Mouse (Mus musculus) hindbrain, embryonic 16.5 days (tissue): ENCODE data around the gene Ttll13. TPM values are rescaled to one million over a fixed set of nuclear protein-coding genes. Genes with fewer than 3 reads are reported as not detected.
A peak's percentile ranks its signal among the peaks of the same experiment; 100 is the strongest.

Experiments
- ATAC-seq: fragments of 200-750 bp; cut with Nextera tagmentation; 2 replicates; pipeline ENCODE4 v1.8.0; 2017; ENCODE audit warnings: moderate TSS enrichment, moderate library complexity
- H3K27ac ChIP-seq: fragments of 300-500 bp; sonication (generic); 2 replicates; pipeline ENCODE4 v1.5.1; 2014; ENCODE audit warnings: low read depth, mild to moderate bottlenecking, control low read depth, low read length, moderate library complexity
- H3K27me3 ChIP-seq: fragments of 300-500 bp; sonication (generic); replicated peaks from 2 replicates; pipeline ENCODE4 v1.6.1; 2014; ENCODE audit warnings: low read length; ENCODE audit not compliant: control insufficient read depth, insufficient read depth
- H3K36me3 ChIP-seq: fragments of 300-500 bp; sonication (generic); 2 replicates; pipeline ENCODE4 v1.6.1; 2014; ENCODE audit warnings: mild to moderate bottlenecking, low read length, moderate library complexity, mixed read lengths; ENCODE audit not compliant: control insufficient read depth, insufficient read depth
- H3K4me1 ChIP-seq: fragments of 300-500 bp; sonication (generic); 2 replicates; pipeline ENCODE4 v1.6.1; 2014; ENCODE audit warnings: low read depth, low read length; ENCODE audit not compliant: control insufficient read depth, insufficient read depth
- H3K4me2 ChIP-seq: fragments of 300-500 bp; sonication (generic); 2 replicates; pipeline ENCODE4 v1.6.1; 2014; ENCODE audit warnings: mild to moderate bottlenecking, low read length, control low read depth, moderate library complexity
- H3K4me3 ChIP-seq: fragments of 300-500 bp; sonication (generic); 2 replicates; pipeline ENCODE4 v1.5.1; 2014; ENCODE audit warnings: mild to moderate bottlenecking, low read length, control low read depth, moderate library complexity
- H3K9ac ChIP-seq: fragments of 300-500 bp; sonication (generic); 2 replicates; pipeline ENCODE4 v1.6.1; 2014; ENCODE audit warnings: low read depth, mild to moderate bottlenecking, control low read depth, low read length, moderate library complexity
- H3K9me3 ChIP-seq: fragments of 300-500 bp; sonication (generic); 2 replicates; pipeline ENCODE4 v1.6.1; 2014; ENCODE audit warnings: mild to moderate bottlenecking, low read length, moderate library complexity; ENCODE audit not compliant: control insufficient read depth
- WGBS: fragments of 180-500 bp; shearing (Covaris S2); extraction: QIAGEN DNeasy Blood & Tissue Kit; methylation state at CpG from one replicate; pipeline ENCODE4 v1.1.7; 2014; 5-methylcytosine and 5-hydroxymethylcytosine counted together
- polyA plus RNA-seq: library from polyadenylated mRNA; unstranded; fragments of >200 nt; fragmentation: Nextera tagmentation; extraction: Ambion mirVana; gene quantifications from 2 replicates; pipeline ENCODE4 v1.2.1, GENCODE M21; 2015

The Ttll13 gene
- polyA plus RNA-seq, 1 experiment from 2014 or later = 3.3 TPM

GRCm38 (mm10) chr7:80285725-80286124 is 39.5 kb downstream of the Ttll13 start:
- H3K27me3 ChIP-seq = no peaks in the 10 kb centered on the region
- no peak overlapping the region for H3K27ac ChIP-seq
- H3K4me2 ChIP-seq = no peak overlapping the region
- no peaks in the 10 kb centered on the region for H3K4me1 ChIP-seq
- no peak for ATAC-seq
- H3K36me3 ChIP-seq = peaks cover 50% of the 10 kb centered on the region
- no peak overlapping the region for H3K9ac ChIP-seq
- 98% methylated on average over 6 of the region's 6 CpGs for WGBS
- H3K4me3 ChIP-seq = no peak overlapping the region
- H3K9me3 ChIP-seq = no peaks in the 10 kb centered on the region

DNA sequence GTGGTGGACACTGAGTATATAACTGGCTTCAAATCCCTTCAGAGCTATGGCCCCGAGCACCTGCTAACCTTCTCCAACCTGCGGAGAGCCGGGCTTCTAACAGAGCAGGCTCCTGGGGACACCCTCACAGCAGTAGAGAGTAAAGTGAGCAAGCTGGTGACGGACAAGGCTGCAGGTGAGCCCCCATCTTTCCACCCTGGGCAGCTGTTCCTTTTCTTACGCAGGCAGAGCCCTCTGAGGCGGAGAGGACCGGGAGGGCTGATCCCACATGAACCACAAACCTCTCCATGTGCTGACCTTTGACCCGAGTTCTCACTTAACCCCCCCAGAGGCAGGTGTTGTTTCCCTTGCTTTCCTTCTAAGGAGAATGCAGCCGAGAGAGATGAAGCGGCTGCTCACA is 41.6 kb downstream of the Ttll13 start:
- Histone ChIP-seq H3K4me1 (no peaks in the 10 kb centered on the region), H3K4me2 (no peak overlapping the region), H3K36me3 (peaks cover 52% of the 10 kb centered on the region), H3K27me3 (no peaks in the 10 kb centered on the region), H3K4me3 (no peak overlapping the region), H3K27ac (no peak overlapping the region), H3K9ac (no peak overlapping the region), H3K9me3 (no peaks in the 10 kb centered on the region)
- WGBS = 87% methylated on average over 10 of the region's 10 CpGs
- ATAC-seq = no peak

GRCm38 (mm10) chr7:80294062-80294763 is 48.0 kb downstream of the Ttll13 start, which contains the start of gene Prc1:
Gene Prc1, plus strand, starts transcription at chr7:80294450.
- under 1% methylated on average over 47 of the region's 52 CpGs for WGBS
- Histone ChIP-seq H3K27ac (peak within 1 kb of the TSS; percentile 61), H3K4me2 (peak within 1 kb of the TSS; percentile 97), H3K9me3 (no peaks in the 10 kb centered on the region), H3K4me3 (peak within 1 kb of the TSS; percentile 74), H3K4me1 (no peaks in the 10 kb centered on the region; the same call in none of the 2 replicates), H3K36me3 (peaks cover 10% of the 10 kb centered on the region), H3K9ac (peak within 1 kb of the TSS; percentile 67), H3K27me3 (no peaks in the 10 kb centered on the region)
- ATAC-seq = peak; percentile 99

DNA sequence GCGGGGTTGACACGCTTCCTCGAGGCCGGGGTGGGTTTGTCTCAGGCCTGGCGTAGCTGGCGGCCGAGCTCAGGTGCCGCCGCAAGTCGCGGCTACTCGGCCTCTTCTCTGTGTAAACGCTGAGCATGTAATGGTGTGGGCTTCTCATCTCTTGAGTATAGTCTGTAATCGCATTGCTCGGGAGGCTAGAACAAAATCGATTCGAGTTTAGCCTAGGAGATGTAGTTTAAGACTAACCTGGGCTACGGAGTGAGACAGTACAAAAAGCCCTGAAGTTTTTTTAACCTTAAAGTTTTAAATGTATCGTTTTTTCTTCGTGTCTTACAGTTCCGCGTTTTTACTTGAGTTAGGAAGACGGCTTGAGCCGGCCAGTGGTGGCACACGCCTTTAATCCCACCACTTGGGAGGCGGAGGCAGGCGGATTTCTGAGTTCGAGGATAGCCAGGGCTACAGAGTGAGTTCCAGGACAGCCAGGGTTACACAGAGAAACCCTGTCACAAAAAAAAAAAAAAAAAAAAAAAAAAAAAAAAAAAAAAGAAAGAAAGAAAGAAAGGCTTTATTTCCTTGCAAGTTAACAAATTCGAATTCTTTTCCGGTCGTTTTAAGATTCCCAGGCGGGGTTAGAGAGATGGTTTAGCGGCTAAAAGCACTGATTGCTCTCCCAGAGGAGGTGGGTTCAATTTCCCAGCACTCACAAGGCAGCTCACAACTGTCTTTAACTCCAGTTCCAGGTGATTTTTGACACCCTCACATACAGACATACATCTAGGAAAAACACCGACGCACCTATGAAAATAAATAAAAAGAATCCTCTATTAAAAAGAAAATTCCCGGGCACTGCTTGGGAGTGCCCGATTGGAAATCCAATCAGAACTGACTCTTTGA is 48.8 kb downstream of the Ttll13 start:
- Histone ChIP-seq H3K27ac (peak overlapping the region; percentile 53), H3K27me3 (no peaks in the 10 kb centered on the region), H3K9ac (peak overlapping the region; percentile 67), H3K4me2 (peak overlapping the region; percentile 97), H3K9me3 (no peaks in the 10 kb centered on the region), H3K4me1 (no peaks in the 10 kb centered on the region; the same call in none of the 2 replicates), H3K4me3 (peak overlapping the region; percentile 74), H3K36me3 (peaks cover 10% of the 10 kb centered on the region)
- ATAC-seq = no peak
- 9% methylated on average over 37 of the region's 37 CpGs for WGBS

- peaks cover 3% of the 10 kb centered on the region; the same call in 1 of the 2 replicates for H3K36me3 ChIP-seq
- no peak overlapping the region for H3K4me2 ChIP-seq
- H3K4me3 ChIP-seq = no peak overlapping the region
- no peaks in the 10 kb centered on the region; the same call in none of the 2 replicates for H3K4me1 ChIP-seq
- WGBS = 93% methylated on average over 6 of the region's 6 CpGs
- no peak for ATAC-seq
- H3K9ac ChIP-seq = no peak overlapping the region
- no peaks in the 10 kb centered on the region for H3K27me3 ChIP-seq
- no peaks in the 10 kb centered on the region for H3K9me3 ChIP-seq
- H3K27ac ChIP-seq = no peak overlapping the region
Measured at GRCm38 (mm10) chr7:80296462-80296861, 50.3 kb downstream of the Ttll13 start.

GRCm38 (mm10) chr7:80297041-80297440 is 50.9 kb downstream of the Ttll13 start:
- Histone ChIP-seq H3K36me3 (no peaks in the 10 kb centered on the region), H3K9ac (no peak overlapping the region), H3K4me1 (no peaks in the 10 kb centered on the region; the same call in none of the 2 replicates), H3K4me2 (no peak overlapping the region), H3K4me3 (no peak overlapping the region), H3K27ac (no peak overlapping the region), H3K9me3 (no peaks in the 10 kb centered on the region), H3K27me3 (no peaks in the 10 kb centered on the region)
- 85% methylated on average over 3 of the region's 3 CpGs for WGBS
- no peak for ATAC-seq

- no peak overlapping the region for H3K27ac ChIP-seq
- no peak overlapping the region for H3K9ac ChIP-seq
- no peaks in the 10 kb centered on the region for H3K27me3 ChIP-seq
- no peak overlapping the region for H3K4me3 ChIP-seq
- no peak for ATAC-seq
- no peaks in the 10 kb centered on the region for H3K36me3 ChIP-seq
- H3K9me3 ChIP-seq = no peaks in the 10 kb centered on the region
- 94% methylated on average over 4 of the region's 4 CpGs for WGBS
- no peak overlapping the region for H3K4me2 ChIP-seq
- no peaks in the 10 kb centered on the region; the same call in none of the 2 replicates for H3K4me1 ChIP-seq
Measured at GRCm38 (mm10) chr7:80298754-80299153, 52.6 kb downstream of the Ttll13 start.

DNA sequence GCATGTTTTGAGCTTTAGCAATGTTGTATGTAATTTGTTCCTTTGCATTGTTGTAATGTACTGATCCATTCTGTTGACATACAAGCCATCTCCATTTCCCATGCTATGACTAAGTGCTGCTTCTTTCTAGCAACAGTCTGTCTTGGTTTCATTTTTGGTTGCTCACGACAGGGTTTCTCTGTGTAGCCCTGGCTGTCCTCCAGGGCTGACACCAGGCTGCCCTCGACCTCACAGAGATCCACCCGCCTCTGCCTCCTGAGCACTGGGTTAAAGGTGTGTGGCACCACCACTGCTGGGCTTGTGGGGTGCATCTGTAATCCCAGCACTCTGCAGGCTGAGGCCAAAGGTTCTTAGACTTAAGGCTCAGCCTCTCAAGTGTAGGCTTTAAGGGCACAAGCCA is 53.4 kb downstream of the Ttll13 start:
- H3K27me3 ChIP-seq = no peaks in the 10 kb centered on the region
- H3K9ac ChIP-seq = no peak overlapping the region
- no peak overlapping the region for H3K27ac ChIP-seq
- no peak overlapping the region for H3K4me2 ChIP-seq
- ATAC-seq = no peak
- no peak overlapping the region for H3K4me3 ChIP-seq
- H3K4me1 ChIP-seq = no peaks in the 10 kb centered on the region; the same call in 1 of the 2 replicates
- no peaks in the 10 kb centered on the region for H3K9me3 ChIP-seq
- H3K36me3 ChIP-seq = no peaks in the 10 kb centered on the region
- WGBS = 91% methylated on average over 3 of the region's 3 CpGs

DNA sequence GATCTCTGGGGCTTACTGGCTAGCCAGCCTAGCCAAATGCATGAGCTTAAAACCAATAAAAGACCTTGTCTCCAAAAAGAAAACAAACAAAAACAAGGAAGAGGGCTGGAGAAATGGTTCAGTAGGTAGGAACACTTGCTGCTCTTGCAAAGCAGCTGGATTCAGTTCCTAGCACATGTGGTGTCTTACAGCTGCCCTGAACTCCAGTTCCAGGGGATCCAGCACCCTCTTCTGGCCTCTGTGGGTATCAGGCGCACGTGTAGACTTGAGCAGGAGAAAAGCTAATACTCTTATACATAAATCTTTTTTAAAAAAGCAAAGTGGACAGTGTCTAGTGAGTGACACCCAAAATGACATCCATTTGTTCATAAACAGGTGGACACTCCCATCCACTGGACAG is 55.3 kb downstream of the Ttll13 start:
- H3K9me3 ChIP-seq = no peaks in the 10 kb centered on the region
- 77% methylated on average over 2 of the region's 2 CpGs for WGBS
- no peak for ATAC-seq
- no peaks in the 10 kb centered on the region for H3K36me3 ChIP-seq
- H3K4me3 ChIP-seq = no peak overlapping the region
- H3K9ac ChIP-seq = no peak overlapping the region
- H3K27ac ChIP-seq = no peak overlapping the region
- H3K4me1 ChIP-seq = no peaks in the 10 kb centered on the region
- no peak overlapping the region for H3K4me2 ChIP-seq
- no peaks in the 10 kb centered on the region for H3K27me3 ChIP-seq
